Mouse (Mus musculus): ENCODE measurements around the gene Tmem262.

DNA sequence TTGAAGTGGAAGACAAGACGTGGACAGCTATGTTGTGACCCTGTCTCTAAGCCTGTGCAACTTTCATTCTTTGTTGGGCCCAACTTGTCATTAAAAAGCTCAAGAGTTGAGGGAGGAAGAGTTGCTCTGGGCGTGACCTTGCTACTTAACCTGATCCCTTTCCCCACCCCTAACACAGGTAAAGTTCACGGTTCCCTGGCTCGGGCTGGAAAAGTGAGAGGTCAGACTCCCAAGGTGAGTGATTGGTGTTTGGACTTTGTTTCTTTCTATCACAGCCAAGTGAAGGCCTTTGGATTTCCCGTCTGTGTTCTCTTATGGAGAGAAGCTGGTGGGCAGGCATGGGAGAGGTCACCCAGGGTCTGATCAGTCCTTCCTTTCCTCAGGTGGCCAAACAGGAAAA is 20.9 kb upstream of the Tmem262 start:
- TF ChIP-seq JUND (IDR thresholded peaks at IDR 0.05; ENCODE audit: low read depth, low read length) = no peak
- no peak for TF ChIP-seq USF1 (IDR thresholded peaks at IDR 0.05; ENCODE audit: low read depth, low read length)
- TF ChIP-seq USF2 (IDR thresholded peaks at IDR 0.05; ENCODE audit: borderline replicate concordance in 1 of 2, insufficient read depth in 1 of 2, low read depth in 1 of 2, low read length in 2 of 2) = no peak
- TF ChIP-seq CHD1 (IDR thresholded peaks at IDR 0.05; ENCODE audit: low read depth, low read length) = no peak
- TF ChIP-seq CTCF (IDR thresholded peaks at IDR 0.05 in 2 of 3, conservative IDR thresholded peaks at IDR 0.05 in 1 of 3; ENCODE audit: control insufficient read depth in 1 of 3, insufficient read depth in 1 of 3, low read depth in 2 of 3, low read length in 3 of 3, poor library complexity in 1 of 3, severe bottlenecking in 1 of 3) = no peak
- TF ChIP-seq NRF1 (IDR thresholded peaks at IDR 0.05; ENCODE audit: insufficient read depth, low read depth, low read length, poor library complexity, severe bottlenecking) = no peak

Measured in MEL (cell line).